Mouse (Mus musculus): ENCODE data around the gene BC051142. TPM values are rescaled to one million over a fixed set of nuclear protein-coding genes. Genes with fewer than 3 reads are reported as not detected.
"Not testable (repeated sequence)": the region's sequence is repeated elsewhere in the genome, so short reads cannot be mapped to it uniquely, and the experiment has no call there.

Gene BC051142
- polyA plus RNA-seq, 2 experiments = 0.08 to 0.17 TPM

DNA sequence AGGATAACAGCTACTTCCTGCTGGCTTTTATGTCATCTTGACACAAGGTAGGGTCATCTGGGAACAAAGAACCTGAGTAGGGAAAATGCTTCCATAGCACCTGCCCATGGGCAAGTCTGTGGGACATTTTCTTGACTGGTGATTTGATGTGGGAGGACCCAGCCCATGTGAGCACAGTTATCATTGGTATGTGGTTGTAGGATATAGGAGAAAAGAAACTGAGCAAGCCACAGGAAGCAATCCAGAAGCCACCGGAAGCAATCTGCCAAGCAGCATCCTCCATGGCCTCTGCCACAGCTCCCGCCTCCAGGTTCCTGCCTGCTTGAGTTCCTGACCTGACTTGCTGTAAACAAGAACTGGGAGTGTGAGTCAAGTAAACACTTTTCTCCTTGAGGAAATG lies 71.9 kb downstream of the BC051142 start:
- whole genome bisulfite sequencing (ENCODE audit: insufficient replicate concordance) = 11% methylated on average over 2 of the region's 2 CpGs
- no peaks in the 10 kb centered on the region for H3K36me3 ChIP-seq (replicated peaks; ENCODE audit: control insufficient read depth, insufficient read depth, low read depth)
- H3K4me1 ChIP-seq (replicated peaks; ENCODE audit: control insufficient read depth in 2 of 2, insufficient read depth in 2 of 2, low read length in 1 of 2) = 0 out of 4 replicates have a peak, but pooled peaks cover 0 to 2% of the 10 kb centered on the region in 2 experiments
- no peak overlapping the region for H3K9ac ChIP-seq (replicated peaks)
- H3K4me2 ChIP-seq (ENCODE audit: low read depth) = no peak overlapping the region
- ATAC-seq (ENCODE audit: insufficient read depth) (no peak), DNase-seq (ENCODE audit: low read depth in 3 of 3, low spot score in 3 of 3) (no peak)
- no peaks in the 10 kb centered on the region for H3K27me3 ChIP-seq (ENCODE audit: control insufficient read depth, insufficient read depth, low read length)
- TF ChIP-seq CTCF (IDR thresholded peaks at IDR 0.05; ENCODE audit: low read depth) (no peak), EP300 (IDR thresholded peaks at IDR 0.05; ENCODE audit: low read depth) (no peak)
- H3K4me3 ChIP-seq (ENCODE audit: insufficient read depth in 1 of 2, low read depth in 2 of 2, low read length in 2 of 2) = no peak overlapping the region
- no peaks in the 10 kb centered on the region for H3K9me3 ChIP-seq (ENCODE audit: control insufficient read depth, low read length)
- H3K27ac ChIP-seq = no peak overlapping the region

DNA sequence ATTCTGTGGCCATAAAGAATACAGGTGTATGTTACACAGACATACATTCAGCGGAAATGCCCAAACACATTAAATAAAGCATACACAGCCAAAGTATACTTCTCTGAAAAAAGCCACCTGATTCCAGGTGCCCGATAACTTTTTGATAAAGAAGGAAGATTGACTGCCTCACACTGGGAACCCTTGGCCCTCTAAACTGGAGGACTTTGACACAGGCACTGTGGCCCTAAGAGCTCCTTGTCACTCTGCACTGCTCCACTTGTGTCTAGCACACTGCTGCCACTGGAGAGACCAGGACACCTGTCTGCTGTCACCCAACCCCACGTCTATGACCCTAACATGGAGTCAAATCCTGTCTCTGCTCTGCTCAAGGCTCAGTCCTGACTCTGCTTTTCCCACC lies 76.4 kb downstream of the BC051142 start:
- Histone ChIP-seq H3K27me3 (ENCODE audit: control insufficient read depth, insufficient read depth, low read length) (no peaks in the 10 kb centered on the region), H3K27ac (no peak overlapping the region), H3K4me2 (ENCODE audit: low read depth) (no peak overlapping the region), H3K4me3 (ENCODE audit: insufficient read depth in 1 of 2, low read depth in 2 of 2, low read length in 2 of 2) (no peak overlapping the region), H3K9me3 (ENCODE audit: control insufficient read depth, low read length) (no peaks in the 10 kb centered on the region), H3K9ac (replicated peaks) (no peak overlapping the region), H3K4me1 (replicated peaks; ENCODE audit: control insufficient read depth in 2 of 2, insufficient read depth in 2 of 2, low read length in 1 of 2) (no peaks in the 10 kb centered on the region), H3K36me3 (replicated peaks; ENCODE audit: control insufficient read depth, insufficient read depth, low read depth) (no peaks in the 10 kb centered on the region)
- TF ChIP-seq EP300 (IDR thresholded peaks at IDR 0.05; ENCODE audit: low read depth) (no peak), CTCF (IDR thresholded peaks at IDR 0.05; ENCODE audit: low read depth) (no peak)
- no peak for ATAC-seq (ENCODE audit: insufficient read depth)
- 57% methylated on average over 3 of the region's 3 CpGs for WGBS (ENCODE audit: insufficient replicate concordance)
- no peak for DNase-seq (ENCODE audit: low read depth in 3 of 3, low spot score in 3 of 3)

DNA sequence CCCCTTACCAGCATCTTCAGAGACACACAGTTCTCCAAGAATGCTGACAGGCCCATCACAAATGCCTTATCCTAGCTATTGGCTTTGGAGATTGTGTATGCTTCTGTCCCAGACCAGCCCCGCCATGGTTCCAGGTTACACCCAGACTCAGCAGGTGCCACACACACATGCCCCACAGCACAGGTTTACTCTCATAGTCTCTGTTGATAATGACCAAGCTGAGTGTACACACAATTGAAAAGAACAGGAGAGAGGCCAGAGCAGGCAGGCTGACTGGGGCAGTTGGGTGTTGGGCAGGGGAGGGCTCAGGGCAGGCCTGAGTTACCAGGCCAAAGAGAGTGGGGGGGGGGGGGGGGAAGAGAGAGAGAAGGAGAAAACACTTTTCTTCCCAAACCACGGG lies 77.8 kb downstream of the BC051142 start:
- Histone ChIP-seq H3K4me2 (ENCODE audit: low read depth) (no peak overlapping the region), H3K9me3 (ENCODE audit: control insufficient read depth, low read length) (no peaks in the 10 kb centered on the region), H3K36me3 (replicated peaks; ENCODE audit: control insufficient read depth, insufficient read depth, low read depth) (no peaks in the 10 kb centered on the region), H3K27me3 (ENCODE audit: control insufficient read depth, insufficient read depth, low read length) (no peaks in the 10 kb centered on the region), H3K4me1 (replicated peaks; ENCODE audit: control insufficient read depth in 2 of 2, insufficient read depth in 2 of 2, low read length in 1 of 2) (no peaks in the 10 kb centered on the region), H3K9ac (replicated peaks) (no peak overlapping the region), H3K4me3 (ENCODE audit: insufficient read depth in 1 of 2, low read depth in 2 of 2, low read length in 2 of 2) (no peak overlapping the region), H3K27ac (no peak overlapping the region)
- WGBS (ENCODE audit: insufficient replicate concordance) = 88% methylated on average over 1 of the region's 2 CpGs
- TF ChIP-seq CTCF (IDR thresholded peaks at IDR 0.05; ENCODE audit: low read depth) (no peak), EP300 (IDR thresholded peaks at IDR 0.05; ENCODE audit: low read depth) (no peak)
- DNase-seq (ENCODE audit: low read depth in 3 of 3, low spot score in 3 of 3) = no peak
- ATAC-seq (ENCODE audit: insufficient read depth) = no peak

DNA sequence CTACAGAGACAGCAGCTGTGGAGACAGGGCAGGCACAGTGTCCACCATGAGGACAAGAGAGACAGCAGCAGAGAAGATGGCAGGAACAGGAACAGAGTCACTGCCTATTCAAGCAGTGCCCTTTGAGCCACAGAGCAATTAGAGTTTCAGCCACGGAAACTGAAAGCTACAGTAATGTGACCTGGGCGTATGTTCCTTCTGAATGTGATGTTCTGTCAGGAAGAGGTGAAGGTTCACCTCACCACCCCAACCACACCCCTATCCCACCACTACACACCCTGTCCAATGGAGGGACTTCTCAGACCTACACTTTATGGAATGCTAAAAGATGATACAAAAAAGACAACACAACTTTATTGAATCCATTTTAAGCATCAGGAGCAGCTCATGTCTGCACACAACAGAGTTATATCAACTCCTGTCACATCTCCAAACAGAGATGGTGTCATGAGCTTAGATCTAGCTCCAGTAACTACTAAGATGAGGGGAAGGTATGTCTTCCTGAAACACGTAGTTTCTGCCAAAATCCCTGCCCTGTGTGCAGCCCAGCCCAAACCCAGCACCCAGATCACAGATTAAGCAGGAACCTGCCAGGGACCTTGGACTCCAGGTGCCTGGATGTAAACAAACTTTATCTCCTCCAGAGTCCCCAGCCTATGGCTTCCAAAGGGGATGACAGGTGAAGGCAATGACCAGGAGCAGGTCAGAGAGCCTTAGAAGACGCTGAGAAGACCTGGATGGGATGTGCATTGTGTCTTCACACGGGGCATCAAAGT lies 78.8 kb downstream of the BC051142 start, which contains the start of gene Btnl4:
TSS of gene Btnl4 (minus strand) at position 81 of the 776 bp plus-strand sequence.
- not testable (repeated sequence) for ATAC-seq (ENCODE audit: insufficient read depth); H3K4me3 ChIP-seq (ENCODE audit: insufficient read depth in 1 of 2, low read depth in 2 of 2, low read length in 2 of 2); H3K27me3 ChIP-seq (ENCODE audit: control insufficient read depth, insufficient read depth, low read length); H3K9ac ChIP-seq (replicated peaks); H3K27ac ChIP-seq; DNase-seq (ENCODE audit: low read depth in 3 of 3, low spot score in 3 of 3); H3K4me1 ChIP-seq (replicated peaks; ENCODE audit: control insufficient read depth in 2 of 2, insufficient read depth in 2 of 2, low read length in 1 of 2); H3K36me3 ChIP-seq (replicated peaks; ENCODE audit: control insufficient read depth, insufficient read depth, low read depth); H3K4me2 ChIP-seq (ENCODE audit: low read depth); H3K9me3 ChIP-seq (ENCODE audit: control insufficient read depth, low read length)
- 65% methylated on average over 4 of the region's 5 CpGs for WGBS (ENCODE audit: insufficient replicate concordance)

DNA sequence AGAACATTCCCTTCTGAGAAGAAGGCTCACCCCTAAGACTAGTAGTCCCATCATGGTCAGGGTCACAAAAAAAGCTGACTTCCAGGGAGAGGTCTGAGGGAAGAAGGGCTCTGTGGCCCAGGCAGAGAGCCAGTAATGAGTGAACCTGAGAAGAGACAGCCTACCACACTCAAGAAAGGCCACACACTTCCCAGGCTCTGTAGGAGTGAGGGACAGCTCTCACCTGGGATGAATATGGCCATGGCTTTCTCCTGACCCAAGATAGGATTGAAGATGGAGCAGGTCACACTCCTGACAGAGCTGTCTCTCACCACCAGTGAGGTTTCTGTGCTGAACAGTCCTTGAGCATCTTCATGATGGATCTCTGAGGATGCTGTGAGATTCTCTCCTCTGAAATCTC lies 94.2 kb downstream of the BC051142 start:
- no peak overlapping the region for H3K4me2 ChIP-seq (ENCODE audit: low read depth)
- TF ChIP-seq EP300 (IDR thresholded peaks at IDR 0.05; ENCODE audit: low read depth) (no peak), CTCF (IDR thresholded peaks at IDR 0.05; ENCODE audit: low read depth) (no peak)
- ATAC-seq (ENCODE audit: insufficient read depth) = no peak

DNA sequence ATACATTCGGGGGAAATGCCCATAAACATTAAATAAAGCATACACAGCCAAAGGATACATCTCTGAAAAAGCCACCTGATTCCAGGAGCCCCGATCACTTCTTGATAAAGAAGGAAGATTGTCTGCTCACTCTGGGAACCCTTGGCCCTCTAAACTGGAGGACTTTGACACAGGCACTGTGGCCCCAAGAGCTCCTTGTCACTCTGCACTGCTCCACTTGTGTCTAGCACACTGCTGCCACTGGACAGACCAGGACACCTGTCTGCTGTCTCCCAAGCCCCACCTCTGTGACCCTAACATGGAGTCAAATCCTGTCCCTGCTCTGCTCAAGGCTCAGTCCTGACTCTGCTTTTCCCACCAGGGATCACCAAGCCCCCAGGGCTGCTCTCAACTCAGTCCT lies 96.5 kb downstream of the BC051142 start:
- 59% methylated on average over 2 of the region's 2 CpGs for WGBS (ENCODE audit: insufficient replicate concordance)
- not testable (repeated sequence) for H3K27ac ChIP-seq; H3K9ac ChIP-seq (replicated peaks); H3K4me2 ChIP-seq (ENCODE audit: low read depth); H3K36me3 ChIP-seq (replicated peaks; ENCODE audit: control insufficient read depth, insufficient read depth, low read depth); H3K27me3 ChIP-seq (ENCODE audit: control insufficient read depth, insufficient read depth, low read length); DNase-seq (ENCODE audit: low read depth in 3 of 3, low spot score in 3 of 3); H3K4me1 ChIP-seq (replicated peaks; ENCODE audit: control insufficient read depth in 2 of 2, insufficient read depth in 2 of 2, low read length in 1 of 2); H3K9me3 ChIP-seq (ENCODE audit: control insufficient read depth, low read length); H3K4me3 ChIP-seq (ENCODE audit: insufficient read depth in 1 of 2, low read depth in 2 of 2, low read length in 2 of 2); ATAC-seq (ENCODE audit: insufficient read depth)

More for the DNA sequence above, 94.2 kb downstream of the BC051142 start:
- Histone ChIP-seq H3K9ac (replicated peaks) (no peak overlapping the region), H3K36me3 (replicated peaks; ENCODE audit: control insufficient read depth, insufficient read depth, low read depth) (no peaks in the 10 kb centered on the region), H3K4me1 (replicated peaks; ENCODE audit: control insufficient read depth in 2 of 2, insufficient read depth in 2 of 2, low read length in 1 of 2) (no peaks in the 10 kb centered on the region), H3K4me3 (ENCODE audit: insufficient read depth in 1 of 2, low read depth in 2 of 2, low read length in 2 of 2) (no peak overlapping the region), H3K9me3 (ENCODE audit: control insufficient read depth, low read length) (no peaks in the 10 kb centered on the region), H3K27ac (no peak overlapping the region), H3K27me3 (ENCODE audit: control insufficient read depth, insufficient read depth, low read length) (no peaks in the 10 kb centered on the region)
- DNase-seq (ENCODE audit: low read depth in 3 of 3, low spot score in 3 of 3) = no peak
